Mouse (Mus musculus): Measurements from ENCODE around the gene Olfr1354.
"Not testable (repeated sequence)": the region's sequence is repeated elsewhere in the genome, so short reads cannot be mapped to it uniquely, and the experiment has no call there.

The Olfr1354 gene

DNA sequence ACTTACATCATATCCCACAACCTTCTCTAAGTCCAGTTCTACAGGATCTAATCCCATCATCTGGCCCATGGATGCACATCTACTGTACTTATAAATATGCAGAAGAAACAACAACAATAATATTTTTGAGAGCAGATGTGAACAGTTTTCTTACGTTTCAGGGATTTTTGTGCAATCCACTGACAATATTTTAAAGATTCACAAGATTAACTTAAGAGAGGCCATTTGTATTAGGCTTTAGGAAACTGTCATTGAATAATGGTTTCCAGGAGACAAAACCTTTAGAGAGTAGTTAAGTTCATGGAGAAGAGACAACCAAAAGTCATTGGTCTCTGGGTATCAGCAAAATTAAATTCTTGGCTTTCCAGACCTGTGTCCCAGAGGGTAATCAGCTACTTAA is at the start of gene Olfr1354:
TSS of gene Olfr1354 (plus strand) at position 301 of the 400 bp plus-strand sequence.
- DNase-seq (ENCODE audit: low spot score in 2 of 2): not testable (repeated sequence)

DNA sequence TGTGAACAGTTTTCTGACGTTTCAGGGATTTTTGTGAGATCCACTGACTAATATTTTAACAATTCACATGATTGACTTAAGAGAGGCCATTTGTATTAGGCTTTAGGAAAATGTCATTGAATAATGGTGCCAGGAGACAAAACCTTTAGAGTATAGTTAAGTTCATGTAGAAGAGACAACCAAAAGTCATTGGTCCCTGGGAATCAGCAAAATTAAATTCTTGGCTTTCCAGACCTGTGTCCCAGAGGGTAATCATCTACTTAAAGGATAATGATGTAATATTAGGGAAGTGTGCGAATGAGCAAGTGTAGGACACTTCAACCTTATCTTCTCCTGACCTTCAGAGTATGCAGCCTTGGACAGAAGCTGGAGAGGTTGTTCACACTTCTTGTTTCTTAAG is 37.7 kb upstream of the Olfr1354 start, which contains the start of gene Olfr1355:
TSS of gene Olfr1355 (plus strand) at position 301 of the 400 bp plus-strand sequence.
- no peak for DNase-seq (ENCODE audit: low spot score in 2 of 2)

DNA sequence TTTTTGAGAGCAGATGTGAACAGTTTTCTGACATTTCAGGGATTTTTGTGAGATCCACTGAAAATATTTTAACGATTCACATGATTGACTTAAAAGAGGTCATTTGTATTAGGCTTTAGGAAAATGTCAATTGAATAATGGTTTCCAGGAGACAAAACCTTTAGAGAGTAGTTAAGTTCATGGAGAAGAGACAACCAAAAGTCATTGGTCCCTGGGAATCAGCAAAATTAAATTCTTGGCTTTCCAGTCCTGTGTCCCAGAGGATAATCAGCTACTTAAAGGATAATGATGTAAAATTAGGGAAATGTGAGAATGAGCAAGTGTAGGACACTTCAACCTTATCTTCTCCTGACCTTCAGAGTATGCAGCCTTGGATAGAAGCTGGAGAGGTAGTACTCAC is 37.4 kb downstream of the Olfr1354 start, which contains the start of gene Olfr8:
TSS of gene Olfr8 (plus strand) at position 301 of the 400 bp plus-strand sequence.
- not testable (repeated sequence) for DNase-seq (ENCODE audit: low spot score in 2 of 2)

DNA sequence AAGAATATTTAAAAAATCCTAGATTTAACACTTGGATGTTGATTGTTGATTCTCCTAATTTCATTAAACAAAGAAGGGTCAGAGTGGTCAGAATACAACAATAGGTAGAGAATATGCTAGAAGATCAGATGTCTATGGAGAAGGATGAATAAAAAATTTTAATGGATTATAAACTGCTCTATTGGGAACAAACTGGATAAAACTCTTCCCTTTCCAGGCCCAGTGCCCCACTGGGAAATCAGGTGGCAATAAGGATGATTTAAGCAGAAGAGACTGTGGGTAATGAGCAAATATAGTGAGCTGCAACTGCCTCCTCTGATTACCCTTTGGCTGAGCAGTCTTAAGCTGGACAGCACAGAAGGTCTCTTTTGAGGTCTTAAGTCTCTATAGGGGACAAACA is 50.0 kb downstream of the Olfr1354 start, which contains the start of gene Olfr1353:
TSS of gene Olfr1353 (plus strand) at position 301 of the 400 bp plus-strand sequence.
- not testable (repeated sequence) for DNase-seq (ENCODE audit: low spot score in 2 of 2)

All from right cerebral cortex, adult 2 months (tissue).